18 mouse cellular contexts compared by ENCODE assay signal in genomic region chr1:55445043-55445688, GRCm38 (mm10).
"Had no signal": no experiment of that assay in that cellular context is flagged by ENCODE, and none has a peak within 500 bp of the region (broad histone marks: within the 10 kb centered on the region; RNA-seq: fewer than 3 reads in every experiment).

No protein-coding gene starts in this region.

- H3K27me3 ChIP-seq: kidney, embryonic 15.5 days; limb, embryonic 13.5 days; liver, embryonic 12.5 days; liver, embryonic 15.5 days; midbrain, embryonic 12.5 days; midbrain, embryonic 15.5 days; neural tube, embryonic 13.5 days had no signal

- H3K27ac ChIP-seq: kidney, embryonic 15.5 days; layer of hippocampus, adult 2 months; limb, embryonic 10.5 days; limb, embryonic 13.5 days; liver, embryonic 12.5 days; liver, embryonic 15.5 days; macrophage; midbrain, embryonic 12.5 days; midbrain, embryonic 15.5 days; neural tube, embryonic 13.5 days had no signal

- DNase-seq: kidney, adult 11 months; kidney, adult 8-10 months; kidney, postnatal 14 days; layer of hippocampus, adult 9-11 months; liver; lung, postnatal 14 days; thymus, adult 2 months had no signal

- H3K9ac ChIP-seq: kidney, embryonic 15.5 days; limb, embryonic 13.5 days; liver, embryonic 12.5 days; liver, embryonic 15.5 days; midbrain, embryonic 12.5 days; midbrain, embryonic 15.5 days; neural tube, embryonic 13.5 days had no signal

- H3K4me2 ChIP-seq: kidney, embryonic 15.5 days; limb, embryonic 13.5 days; liver, embryonic 12.5 days; liver, embryonic 15.5 days; midbrain, embryonic 12.5 days; midbrain, embryonic 15.5 days; neural tube, embryonic 13.5 days had no signal

- H3K4me3 ChIP-seq: kidney, embryonic 15.5 days; layer of hippocampus, adult 2 months; limb, embryonic 10.5 days; limb, embryonic 13.5 days; liver, embryonic 12.5 days; liver, embryonic 15.5 days; midbrain, embryonic 12.5 days; midbrain, embryonic 15.5 days; myocyte; neural tube, embryonic 13.5 days had no signal

- H3K36me3 ChIP-seq: kidney, embryonic 15.5 days; limb, embryonic 10.5 days; limb, embryonic 13.5 days; liver, embryonic 12.5 days; liver, embryonic 15.5 days; midbrain, embryonic 12.5 days; midbrain, embryonic 15.5 days; neural tube, embryonic 13.5 days had no signal

- H3K9me3 ChIP-seq: kidney, embryonic 15.5 days; limb, embryonic 10.5 days; limb, embryonic 13.5 days; liver, embryonic 12.5 days; liver, embryonic 15.5 days; midbrain, embryonic 12.5 days; midbrain, embryonic 15.5 days; neural tube, embryonic 13.5 days had no signal

- H3K4me1 ChIP-seq: kidney, embryonic 15.5 days; limb, embryonic 10.5 days; limb, embryonic 13.5 days; liver, embryonic 15.5 days; midbrain, embryonic 12.5 days had no signal

- ATAC-seq: liver, embryonic 12.5 days; midbrain, embryonic 15.5 days had no signal
